Mouse (Mus musculus): Measurements from ENCODE around the gene Palmd.

The Palmd gene

DNA sequence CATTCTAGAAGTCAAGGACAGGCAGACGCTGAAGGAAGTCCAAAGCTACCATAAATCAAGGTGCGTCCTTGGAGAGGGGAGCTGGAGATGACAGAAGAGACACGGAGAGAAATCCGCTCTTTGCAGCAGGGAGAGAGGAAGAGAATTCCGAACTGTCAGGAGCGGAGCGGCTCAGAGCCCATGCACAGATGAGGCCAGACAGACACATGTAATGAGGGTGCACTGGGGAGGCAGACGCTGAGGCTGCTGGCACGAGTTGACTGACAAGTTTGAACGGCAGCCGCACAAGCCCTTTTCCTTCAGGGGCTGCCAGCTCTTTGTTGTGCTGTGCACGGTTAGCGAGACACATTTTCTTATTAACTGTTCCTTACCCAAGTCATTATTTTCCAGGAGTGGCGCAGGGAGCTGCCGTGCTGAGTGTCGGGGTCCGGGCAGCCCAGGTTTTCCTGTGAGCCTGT lies at the start of gene Palmd:
Gene Palmd (minus strand): TSS at position 448 of the 458 bp plus-strand sequence.
- DNase-seq (ENCODE audit: low read depth, low spot score) = peak; percentile 19

DNA sequence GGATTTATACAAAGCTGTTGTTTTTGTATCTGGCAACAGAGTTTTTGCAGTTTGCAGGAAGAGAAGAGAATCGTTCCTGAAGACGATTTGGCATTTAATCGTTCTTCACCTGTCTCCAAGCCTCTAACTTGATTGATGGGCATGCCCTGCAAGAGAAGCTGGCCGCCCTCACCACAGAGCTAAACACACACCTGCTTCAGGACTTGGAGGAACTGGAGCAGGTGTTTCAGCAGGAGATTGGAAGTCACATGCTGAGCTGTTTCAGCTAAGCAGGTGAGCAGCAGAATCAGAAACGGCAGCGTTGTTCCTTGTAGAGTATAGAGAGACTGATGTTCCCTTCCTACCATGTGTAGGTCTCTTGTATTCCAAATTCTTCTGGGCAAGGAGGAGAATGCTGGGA lies 41.4 kb upstream of the Palmd start:
- no peak for DNase-seq (ENCODE audit: low read depth, low spot score)

GRCm38 (mm10) chr3:117007340-117007739 lies 38.6 kb upstream of the Palmd start:
- no peak for DNase-seq (ENCODE audit: low read depth, low spot score)

GRCm38 (mm10) chr3:117006636-117007035 lies 37.8 kb upstream of the Palmd start:
- no peak for DNase-seq (ENCODE audit: low read depth, low spot score)

DNA sequence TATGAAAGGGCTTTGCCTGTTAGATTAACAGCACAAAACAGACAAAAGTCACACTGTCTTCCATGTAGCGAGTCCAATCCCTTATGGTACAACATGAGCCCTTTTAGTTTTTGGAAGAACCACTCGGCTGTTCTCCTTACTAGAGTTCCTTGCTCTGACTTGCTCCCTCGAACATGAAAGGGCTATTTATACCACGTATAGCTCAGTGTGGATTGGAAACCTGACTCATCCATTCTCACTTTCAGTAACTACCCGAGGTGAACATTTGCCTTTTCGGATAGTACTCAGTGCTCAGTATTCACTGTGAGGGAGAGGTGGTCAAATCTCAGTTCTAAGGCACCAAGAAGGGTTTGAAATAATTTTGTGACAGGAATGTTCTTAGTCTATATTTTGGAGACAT lies 34.6 kb upstream of the Palmd start:
- no peak for DNase-seq (ENCODE audit: low read depth, low spot score)

DNA sequence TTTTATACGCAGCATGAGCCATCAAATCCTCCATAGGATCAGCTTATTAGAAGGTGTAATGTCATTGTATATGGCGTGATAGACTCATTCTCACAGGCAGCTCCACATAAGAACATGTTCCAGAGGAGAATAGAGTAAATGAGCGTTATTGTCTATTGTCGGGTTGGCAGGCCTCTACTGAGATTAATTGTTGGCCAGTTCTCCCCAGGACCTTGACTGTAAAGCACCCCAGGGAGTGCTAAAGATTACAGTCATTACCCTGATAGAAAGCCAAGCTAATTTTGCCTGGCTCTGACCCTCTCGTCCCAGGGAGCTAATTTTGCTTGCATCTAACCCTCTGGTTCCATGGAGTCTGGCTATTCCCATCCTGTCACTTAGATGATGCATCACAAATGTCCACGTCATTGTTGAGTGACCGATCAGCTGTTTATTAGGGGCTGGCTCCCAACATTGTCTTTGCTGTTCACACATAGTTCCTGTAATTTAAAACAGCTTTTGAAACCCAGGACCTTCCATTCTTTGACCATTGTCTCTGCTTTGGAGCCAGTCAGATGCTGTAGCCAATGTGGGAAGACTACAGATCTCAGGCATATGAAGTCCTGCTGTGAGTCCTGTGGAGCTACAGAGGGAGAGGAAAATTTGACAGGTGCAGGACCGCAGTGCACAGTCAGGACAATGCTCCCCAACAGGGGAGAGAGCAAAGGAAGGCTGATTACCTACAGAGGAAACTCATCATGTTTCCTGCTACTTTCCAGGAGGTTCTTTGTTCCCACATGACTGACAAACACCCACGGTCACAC lies 33.1 kb upstream of the Palmd start:
- DNase-seq (ENCODE audit: low read depth, low spot score) = no peak

DNA sequence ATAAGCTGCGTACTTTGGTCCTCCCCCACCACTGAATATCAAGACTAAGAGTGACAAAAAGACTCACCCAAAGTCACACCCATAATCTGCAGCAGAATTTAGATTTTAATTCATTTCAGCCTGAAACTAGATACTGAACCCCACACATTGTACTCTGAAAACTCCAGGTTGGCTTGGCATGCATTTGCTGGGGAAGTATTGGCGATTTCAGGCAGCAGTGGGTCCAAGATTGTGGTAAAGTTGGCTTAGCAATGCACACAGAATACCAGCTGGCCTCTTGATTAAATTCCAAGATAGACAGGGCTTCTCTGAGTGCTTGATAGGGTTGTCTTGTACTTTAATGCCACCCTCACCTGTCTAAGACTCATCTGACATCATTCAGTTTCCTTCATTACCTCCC lies 24.2 kb upstream of the Palmd start:
- no peak for DNase-seq (ENCODE audit: low read depth, low spot score)

GRCm38 (mm10) chr3:116991180-116991579 lies 22.4 kb upstream of the Palmd start:
- DNase-seq (ENCODE audit: low read depth, low spot score) = no peak

- DNase-seq (ENCODE audit: low read depth, low spot score) = no peak
Observed at GRCm38 (mm10) chr3:116988221-116988620, 19.4 kb upstream of the Palmd start.

DNA sequence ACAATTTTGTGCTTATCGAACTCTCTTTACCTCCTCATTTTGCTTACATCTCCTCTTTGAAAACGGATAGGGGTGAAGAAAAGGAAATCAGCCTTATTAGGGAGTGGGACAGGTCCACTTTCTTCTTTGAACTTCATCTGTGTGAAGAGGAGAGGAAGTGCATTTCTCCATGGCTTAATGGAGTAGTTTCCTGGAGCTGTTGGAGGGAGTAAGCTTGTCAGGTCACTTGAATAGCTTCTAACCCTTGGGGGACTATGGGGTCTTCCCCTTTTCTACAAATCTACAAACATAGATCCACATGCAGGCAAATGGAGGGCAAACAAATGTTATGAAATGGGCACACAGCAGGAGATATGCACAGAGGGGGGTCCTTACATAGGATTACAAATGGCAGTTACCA lies 17.7 kb upstream of the Palmd start:
- no peak for DNase-seq (ENCODE audit: low read depth, low spot score)

DNA sequence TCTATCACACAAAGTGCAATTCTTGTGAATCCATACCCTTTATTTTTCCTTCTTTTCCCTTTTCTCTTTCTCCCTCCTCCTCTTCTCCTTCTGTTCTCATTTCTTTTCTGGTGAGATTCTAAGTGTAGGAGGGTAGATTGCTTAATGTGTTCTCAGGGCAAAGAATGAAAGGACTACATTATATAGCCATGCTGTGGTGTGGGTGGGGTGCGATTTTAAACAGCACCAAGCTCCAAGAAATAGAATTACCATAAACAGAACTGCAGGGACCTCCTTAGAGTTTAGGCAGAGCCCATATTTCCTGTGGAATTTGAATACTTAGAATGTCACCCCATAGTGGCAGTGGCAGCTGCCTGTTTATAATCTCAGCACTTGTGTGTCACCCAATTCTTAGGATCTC lies 17.0 kb upstream of the Palmd start:
- no peak for DNase-seq (ENCODE audit: low read depth, low spot score)

- DNase-seq (ENCODE audit: low read depth, low spot score) = no peak
Observed at GRCm38 (mm10) chr3:116985042-116985455, 16.3 kb upstream of the Palmd start.

DNA sequence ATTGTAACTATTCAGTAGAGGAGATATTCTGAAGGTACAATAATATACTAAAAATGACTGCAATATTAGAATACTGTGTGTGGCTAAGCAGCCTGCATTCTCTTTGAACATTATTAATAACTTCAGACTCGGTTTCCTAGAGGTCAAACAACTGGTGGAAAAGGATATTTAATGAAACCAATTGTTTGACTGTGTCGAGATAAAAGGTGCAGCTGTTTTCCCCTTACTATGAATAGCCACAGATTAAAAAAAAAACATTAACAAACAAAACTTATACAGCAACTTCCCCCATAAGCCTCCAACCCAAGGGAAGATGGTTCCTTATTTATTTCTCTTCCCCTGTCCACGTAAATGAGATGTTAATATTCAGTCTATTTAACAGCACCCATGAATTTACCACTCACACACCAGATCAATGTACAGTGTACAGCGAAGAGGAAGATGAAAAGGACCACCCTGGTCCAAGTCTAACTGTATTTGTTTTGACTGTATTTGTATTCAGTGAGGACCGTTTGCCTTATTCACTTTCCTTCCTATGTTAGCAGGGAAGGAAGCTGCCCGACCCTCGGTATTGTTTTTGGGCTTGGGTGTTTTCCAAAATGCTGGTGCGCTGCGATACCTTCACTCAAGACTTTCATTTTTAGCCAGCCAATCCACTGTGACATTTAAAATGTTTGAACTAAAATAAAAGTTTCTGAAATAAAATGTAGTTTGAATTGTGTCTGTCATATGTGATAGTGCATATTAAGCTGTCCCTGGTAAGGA lies 13.2 kb upstream of the Palmd start:
- DNase-seq (ENCODE audit: low read depth, low spot score) = no peak

GRCm38 (mm10) chr3:116969786-116970185 lies 999 bp upstream of the Palmd start:
- DNase-seq (ENCODE audit: low read depth, low spot score) = no peak

DNA sequence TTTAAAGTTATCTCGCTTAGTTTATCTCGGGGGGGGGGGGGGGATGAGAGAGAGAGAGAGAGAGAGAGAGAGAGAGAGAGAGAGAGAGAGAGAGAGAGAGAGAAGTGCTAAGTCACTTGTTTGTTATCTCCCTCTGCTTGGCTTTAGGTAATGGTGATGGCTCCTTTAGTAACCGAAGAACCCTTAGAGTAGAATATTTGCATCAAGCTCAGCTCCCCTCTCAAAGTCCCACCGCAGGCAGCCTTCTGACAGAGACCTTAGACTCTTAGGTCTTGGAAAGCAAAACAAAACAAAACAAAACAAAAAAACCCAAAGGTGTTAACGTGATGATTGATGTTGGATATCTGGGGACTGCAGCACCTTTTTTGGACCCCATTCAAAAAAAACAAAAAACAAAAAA lies 216 bp upstream of the Palmd start:
- no peak for DNase-seq (ENCODE audit: low read depth, low spot score)

DNA sequence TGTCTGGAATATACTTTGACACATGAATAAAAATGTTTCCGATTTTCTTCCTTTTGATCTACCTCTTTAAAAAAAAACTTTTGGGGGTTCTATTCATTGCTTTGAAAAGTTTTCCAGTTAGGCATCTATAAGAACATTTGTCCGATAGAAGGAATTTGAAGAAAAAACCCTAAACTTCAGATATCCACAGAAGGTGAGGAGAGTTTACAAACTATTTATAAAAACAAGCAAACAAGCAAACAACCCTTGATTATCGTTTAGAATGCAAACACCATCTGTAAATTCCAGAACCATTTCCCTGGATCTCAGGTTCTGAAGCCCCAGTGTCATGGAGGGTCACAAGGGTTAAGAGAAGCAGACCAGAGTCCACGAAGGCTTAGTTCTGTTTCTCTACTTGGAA lies 820 bp downstream of the Palmd start, which contains the start of gene 4930455H04Rik:
Gene 4930455H04Rik (plus strand): TSS at position 301 of the 400 bp plus-strand sequence.
- no peak for DNase-seq (ENCODE audit: low read depth, low spot score)

DNA sequence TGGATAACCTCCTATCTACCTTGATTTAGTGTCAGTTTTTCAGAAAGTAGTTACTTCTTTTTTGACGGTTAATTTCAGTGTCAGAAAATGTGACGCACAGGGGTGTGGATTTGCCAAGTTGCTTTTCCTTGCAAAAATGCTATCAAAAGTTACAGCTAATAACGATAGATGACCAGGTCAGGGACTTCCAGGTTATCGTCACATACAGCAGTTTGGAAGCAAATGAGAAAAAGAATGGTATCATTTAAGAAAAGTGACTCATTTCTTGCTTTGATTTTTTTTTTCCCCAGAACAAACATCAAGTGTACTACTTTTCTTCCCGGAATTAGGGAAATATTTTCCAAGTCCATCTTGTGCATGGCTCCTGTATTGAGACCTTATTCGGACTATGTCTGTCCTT lies 1.4 kb downstream of the Palmd start:
- DNase-seq (ENCODE audit: low read depth, low spot score) = no peak

DNA sequence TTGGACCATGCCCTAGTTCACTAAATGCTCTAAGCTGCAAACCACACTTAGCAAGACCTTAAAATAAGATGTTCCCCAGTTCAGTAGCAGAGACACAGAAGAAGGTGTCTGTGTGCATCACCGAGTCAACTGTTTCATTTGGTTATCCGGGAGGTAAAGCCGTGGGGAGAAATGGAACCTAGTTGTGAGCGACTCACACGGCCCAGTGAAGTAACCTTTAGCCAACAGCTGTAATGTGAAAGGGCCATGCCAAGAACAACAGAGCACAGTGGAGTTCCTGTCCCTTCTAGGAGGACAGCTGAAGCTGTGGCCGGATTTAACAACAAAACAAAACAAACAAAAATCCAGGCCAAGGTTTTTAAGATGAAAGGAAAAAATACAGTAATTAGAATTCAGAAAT lies 2.0 kb downstream of the Palmd start:
- no peak for DNase-seq (ENCODE audit: low read depth, low spot score)

- DNase-seq (ENCODE audit: low read depth, low spot score) = peak; percentile 23
Observed at GRCm38 (mm10) chr3:116966225-116966624, 2.6 kb downstream of the Palmd start.

DNA sequence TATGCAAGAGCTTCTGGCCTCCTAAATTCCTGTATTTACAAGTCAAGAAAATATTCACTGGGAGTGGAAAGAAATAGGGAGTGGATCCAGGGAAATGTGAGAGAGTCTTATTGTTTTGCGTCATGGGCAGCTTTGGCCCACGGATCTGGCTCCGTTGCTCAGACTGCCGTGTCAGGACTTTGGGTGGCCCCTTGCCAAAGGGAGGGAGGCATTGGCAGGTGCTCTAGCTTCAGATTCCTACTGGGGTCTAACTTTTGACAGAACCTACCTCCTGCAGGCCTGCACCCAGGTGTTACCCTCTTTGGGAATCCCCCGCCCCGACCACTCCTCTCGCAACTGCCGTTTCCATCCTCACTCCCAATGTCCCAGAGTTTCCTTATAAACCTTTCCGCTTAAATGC lies 4.4 kb downstream of the Palmd start:
- DNase-seq (ENCODE audit: low read depth, low spot score) = no peak

GRCm38 (mm10) chr3:116963213-116963612 lies 5.6 kb downstream of the Palmd start:
- DNase-seq (ENCODE audit: low read depth, low spot score) = no peak

- DNase-seq (ENCODE audit: low read depth, low spot score) = no peak
Observed at GRCm38 (mm10) chr3:116961354-116962142, 7.2 kb downstream of the Palmd start.
